In the genomic region with DNA sequence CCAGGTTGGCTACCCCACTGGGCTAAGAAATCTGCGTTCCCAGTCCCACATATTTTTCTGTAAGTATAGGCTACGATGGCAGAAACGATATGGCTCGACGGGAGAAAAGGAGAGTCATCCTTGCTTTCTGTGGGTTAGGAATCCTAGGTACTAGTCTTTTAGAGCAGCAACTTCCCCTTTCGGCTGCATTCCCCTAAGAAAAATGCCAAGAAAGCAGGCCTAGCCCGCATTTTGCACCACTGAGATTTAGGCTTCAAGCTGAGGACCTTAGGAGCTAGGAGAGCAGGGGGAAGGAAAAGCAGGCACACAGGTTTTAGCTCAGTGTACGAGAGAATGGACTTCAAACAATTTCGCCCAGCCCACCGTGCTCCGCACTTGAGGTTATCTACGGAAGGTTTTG, we compare ENCODE assay signal across 8 mouse cellular contexts. TPM values are rescaled to one million over a fixed set of nuclear protein-coding genes. Genes with fewer than 3 reads are reported as not detected.
DNase-seq lines count a peak whose midpoint lies in the region; ATAC-seq and TF ChIP-seq lines count a peak whose summit lies in the region.

No protein-coding gene starts in this region.

- WGBS in embryonic facial prominence, embryonic 14.5 days: 31% methylated on average over 12 of the region's 12 CpGs
- 20% methylated on average over 12 of the region's 12 CpGs for WGBS in limb, embryonic 10.5 days
- WGBS in midbrain, postnatal 0 days: 23% methylated on average over 12 of the region's 12 CpGs

- no peaks in the 10 kb centered on the region for H3K4me1 ChIP-seq in embryonic facial prominence, embryonic 14.5 days (ENCODE audit: control insufficient read depth, insufficient read depth, low read length)
- H3K4me1 ChIP-seq in limb, embryonic 10.5 days: peaks cover 9% of the 10 kb centered on the region; the same call in 1 of the 2 replicates
- no peaks in the 10 kb centered on the region for H3K4me1 ChIP-seq in midbrain, postnatal 0 days (ENCODE audit: insufficient read depth, low read length)

- peak overlapping the region; percentile 88 for H3K9ac ChIP-seq in embryonic facial prominence, embryonic 14.5 days (ENCODE audit: low read depth, low read length)
- H3K9ac ChIP-seq in midbrain, postnatal 0 days (replicated peaks; ENCODE audit: low read length, poor library complexity, severe bottlenecking): 0 out of 2 replicates have a peak overlapping the region, but pooled peaks have one; percentile 13

- H3K36me3 ChIP-seq in embryonic facial prominence, embryonic 14.5 days (ENCODE audit: control insufficient read depth, insufficient read depth, low read length): peaks cover 5% of the 10 kb centered on the region; the same call in 1 of the 2 replicates
- peaks cover 26% of the 10 kb centered on the region for H3K36me3 ChIP-seq in limb, embryonic 10.5 days
- no peaks in the 10 kb centered on the region for H3K36me3 ChIP-seq in midbrain, postnatal 0 days (ENCODE audit: insufficient read depth, low read length)

- peak; percentile 14 for DNase-seq in embryo, embryonic 10 days (ENCODE audit: low spot score)
- DNase-seq in embryo, embryonic 9.5 days (ENCODE audit: extremely low spot score): no peak
- peak; percentile 7 to 11 for DNase-seq in B cell, adult 2 months
- peak; percentile 7 for DNase-seq in embryonic facial prominence, embryonic 14.5 days (ENCODE audit: low spot score)
- peak; percentile 31 for DNase-seq in limb, embryonic 10.5 days (ENCODE audit: low spot score)
- DNase-seq in midbrain, postnatal 0 days (ENCODE audit: low spot score): no peak
- no peak for DNase-seq in adrenal gland, postnatal 36 days
- DNase-seq in left cerebral cortex, adult 18-20 months (ENCODE audit: low spot score in 2 of 2): no peak

- peak overlapping the region; percentile 97 for H3K27ac ChIP-seq in embryonic facial prominence, embryonic 14.5 days (replicated peaks; ENCODE audit: low read depth, low read length)
- peak overlapping the region; percentile 96 for H3K27ac ChIP-seq in limb, embryonic 10.5 days
- no peak overlapping the region for H3K27ac ChIP-seq in midbrain, postnatal 0 days (ENCODE audit: low read depth, low read length)

- TF ChIP-seq CTCF in midbrain, postnatal 0 days (IDR thresholded peaks at IDR 0.05): no peak

- peak overlapping the region; percentile 55 for H3K4me3 ChIP-seq in embryonic facial prominence, embryonic 14.5 days (ENCODE audit: low read depth, low read length)
- H3K4me3 ChIP-seq in limb, embryonic 10.5 days: peak overlapping the region; percentile 64
- peak overlapping the region; percentile 53 for H3K4me3 ChIP-seq in midbrain, postnatal 0 days (ENCODE audit: low read depth, low read length)

- no peaks in the 10 kb centered on the region for H3K9me3 ChIP-seq in embryonic facial prominence, embryonic 14.5 days (ENCODE audit: control insufficient read depth, low read length)
- no peaks in the 10 kb centered on the region for H3K9me3 ChIP-seq in limb, embryonic 10.5 days (replicated peaks)
- no peaks in the 10 kb centered on the region for H3K9me3 ChIP-seq in midbrain, postnatal 0 days (ENCODE audit: low read length)

- no peak for ATAC-seq in embryonic facial prominence, embryonic 14.5 days (ENCODE audit: low read depth)
- no peak for ATAC-seq in midbrain, postnatal 0 days (ENCODE audit: low FRiP score)

- peak overlapping the region; percentile 58 for H3K4me2 ChIP-seq in embryonic facial prominence, embryonic 14.5 days (ENCODE audit: low read depth, low read length)
- peak overlapping the region; percentile 55 for H3K4me2 ChIP-seq in midbrain, postnatal 0 days (ENCODE audit: low read depth, low read length, poor library complexity, severe bottlenecking)

- no peaks in the 10 kb centered on the region for H3K27me3 ChIP-seq in embryonic facial prominence, embryonic 14.5 days (replicated peaks; ENCODE audit: control insufficient read depth, insufficient read depth, low read length)
- peaks cover 10% of the 10 kb centered on the region for H3K27me3 ChIP-seq in limb, embryonic 10.5 days (ENCODE audit: low read depth, poor library complexity, severe bottlenecking)
- H3K27me3 ChIP-seq in midbrain, postnatal 0 days (ENCODE audit: insufficient read depth, low read length): no peaks in the 10 kb centered on the region

RNA-seq across cellular contexts. Expression of gene Rap2c, which starts 0.9 kb away (rescaled TPM):
- polyA plus RNA-seq in embryonic facial prominence, embryonic 14.5 days (2014; fragmentation: Nextera tagmentation; extraction: Ambion mirVana): 36.0 and 38.0 TPM in 2 replicates
- 31.9 and 33.3 TPM in 2 replicates for polyA plus RNA-seq in limb, embryonic 10.5 days (2016; fragmentation: Nextera tagmentation; extraction: Ambion mirVana)
- total RNA-seq in midbrain, postnatal 0 days (2014; rRNA removed): 20.9 and 22.8 TPM in 2 replicates
- 8.5 and 10.0 TPM in 2 replicates for polyA plus RNA-seq in midbrain, postnatal 0 days (2015; fragmentation: Nextera tagmentation; extraction: Ambion mirVana)
- total RNA-seq in adrenal gland, postnatal 36 days (2021): 10 to 100 TPM; 27.0 to 28.5 TPM
- total RNA-seq in left cerebral cortex, adult 18-20 months (2021): 10 to 100 TPM; 26.7 to 30.5 TPM

Comparison
In these comparisons a context has a peak if more than half of its experiments do, and no peak if none do; other contexts are left out.
1. DNase-seq: peak in embryo, embryonic 10 days (single experiment), B cell, adult 2 months (2 of 2), embryonic facial prominence, embryonic 14.5 days (single experiment) and limb, embryonic 10.5 days (single experiment); none in embryo, embryonic 9.5 days (single experiment), midbrain, postnatal 0 days (single experiment), adrenal gland, postnatal 36 days (0 of 2) and left cerebral cortex, adult 18-20 months (0 of 2).
2. Peak in every context shown above with its lines, with median percentiles within 50 percentile points of each other: H3K4me3 ChIP-seq.